Mouse (Mus musculus) heart, postnatal 0 days (tissue): Measurements from ENCODE around the gene Hist1h2ad.

Source experiments
- CTCF ChIP-seq: IDR thresholded peaks from 2 replicates; pipeline ENCODE4 v1.5.1; 2016; ENCODE audit warnings: antibody characterized with exemption, control low read depth, low read depth
- EP300 ChIP-seq: IDR thresholded peaks from 2 replicates; pipeline ENCODE4 v1.6.1; 2016; ENCODE audit warnings: antibody characterized with exemption, low read depth

GRCm38 (mm10) chr13:23583387-23584068 is 9.3 kb downstream of the Hist1h2ad start:
- TF ChIP-seq EP300, result no peak
- no peak for TF ChIP-seq CTCF
